Mouse (Mus musculus) ES-Bruce4 (cell line): ENCODE data around the gene E2f1.
A peak's percentile ranks its signal among the peaks of the same experiment; 100 is the strongest.

Experiments
- CTCF ChIP-seq: IDR thresholded peaks from one replicate; pipeline ENCODE4 v1.8.1; 2011; ENCODE audit warnings: low read depth, low read length
- EP300 ChIP-seq: IDR thresholded peaks from 2 replicates; pipeline ENCODE4 v1.6.1; 2011; ENCODE audit warnings: low read depth, low read length; ENCODE audit not compliant: insufficient read depth
- POLR2A ChIP-seq: IDR thresholded peaks from one replicate; pipeline ENCODE4 v1.8.1; 2011; ENCODE audit warnings: low read length; ENCODE audit not compliant: insufficient read depth

GRCm38 (mm10) chr2:154576876-154577743 is 7.4 kb upstream of the E2f1 start:
- no peak for TF ChIP-seq CTCF
- TF ChIP-seq POLR2A, result no peak
- TF ChIP-seq EP300, result 0 out of 2 replicates have a peak, but pooled peaks have one; percentile 52
